Mouse (Mus musculus): Measurements from ENCODE around the gene Cyp27a1. TPM values are rescaled to one million over a fixed set of nuclear protein-coding genes. Genes with fewer than 3 reads are reported as not detected.

Cyp27a1 gene
- 7.9 TPM for polyA plus RNA-seq (2014; fragmentation: Illumina TruSeq; extraction: RNeasy Lipid Tissue Mini Kit (QIAGEN cat#74804); ENCODE audit: low read depth, low replicate concordance)

GRCm38 (mm10) chr1:74713099-74713858, at the start of gene Cyp27a1:
Gene Cyp27a1 (plus strand): TSS chr1:74713574.

GRCm38 (mm10) chr1:74748643-74749271, 35.4 kb downstream of the Cyp27a1 start, which contains the start of gene Prkag3:
Gene Prkag3 (minus strand): TSS chr1:74749221.

GRCm38 (mm10) chr1:74771845-74771930, 58.3 kb downstream of the Cyp27a1 start, which contains the start of gene Wnt6:
Gene Wnt6 (plus strand): TSS chr1:74771892.

Other genes starting within 250 kb of the Cyp27a1 start
- gene Cnot9, start 207.5 kb upstream of the Cyp27a1 start, polyA plus RNA-seq (2014; fragmentation: Illumina TruSeq; extraction: RNeasy Lipid Tissue Mini Kit (QIAGEN cat#74804); ENCODE audit: low read depth, low replicate concordance), result 22.3 TPM
- gene Plcd4, start 170.7 kb upstream of the Cyp27a1 start, polyA plus RNA-seq (2014; fragmentation: Illumina TruSeq; extraction: RNeasy Lipid Tissue Mini Kit (QIAGEN cat#74804); ENCODE audit: low read depth, low replicate concordance), result 5.7 TPM
- 12.9 TPM for gene Usp37, start 169.3 kb upstream of the Cyp27a1 start, polyA plus RNA-seq (2014; fragmentation: Illumina TruSeq; extraction: RNeasy Lipid Tissue Mini Kit (QIAGEN cat#74804); ENCODE audit: low read depth, low replicate concordance)
- gene Zfp142, start 125.3 kb upstream of the Cyp27a1 start, polyA plus RNA-seq (2014; fragmentation: Illumina TruSeq; extraction: RNeasy Lipid Tissue Mini Kit (QIAGEN cat#74804); ENCODE audit: low read depth, low replicate concordance), result 2.8 TPM
- 8.9 TPM for gene Bcs1l, start 125.3 kb upstream of the Cyp27a1 start, polyA plus RNA-seq (2014; fragmentation: Illumina TruSeq; extraction: RNeasy Lipid Tissue Mini Kit (QIAGEN cat#74804); ENCODE audit: low read depth, low replicate concordance)
- 9.3 TPM for gene Rnf25, start 112.2 kb upstream of the Cyp27a1 start, polyA plus RNA-seq (2014; fragmentation: Illumina TruSeq; extraction: RNeasy Lipid Tissue Mini Kit (QIAGEN cat#74804); ENCODE audit: low read depth, low replicate concordance)
- 3.8 TPM for gene Stk36, start 112.1 kb upstream of the Cyp27a1 start, polyA plus RNA-seq (2014; fragmentation: Illumina TruSeq; extraction: RNeasy Lipid Tissue Mini Kit (QIAGEN cat#74804); ENCODE audit: low read depth, low replicate concordance)
- gene Ttll4, start 51.8 kb upstream of the Cyp27a1 start, polyA plus RNA-seq (2014; fragmentation: Illumina TruSeq; extraction: RNeasy Lipid Tissue Mini Kit (QIAGEN cat#74804); ENCODE audit: low read depth, low replicate concordance), result 22.1 TPM
- 1.2 TPM for gene Prkag3, start 35.6 kb downstream of the Cyp27a1 start, polyA plus RNA-seq (2014; fragmentation: Illumina TruSeq; extraction: RNeasy Lipid Tissue Mini Kit (QIAGEN cat#74804); ENCODE audit: low read depth, low replicate concordance)
- not detected for gene Wnt6, start 58.3 kb downstream of the Cyp27a1 start, polyA plus RNA-seq (2014; fragmentation: Illumina TruSeq; extraction: RNeasy Lipid Tissue Mini Kit (QIAGEN cat#74804); ENCODE audit: low read depth, low replicate concordance)
- gene Wnt10a, start 77.9 kb downstream of the Cyp27a1 start, polyA plus RNA-seq (2014; fragmentation: Illumina TruSeq; extraction: RNeasy Lipid Tissue Mini Kit (QIAGEN cat#74804); ENCODE audit: low read depth, low replicate concordance), result not detected
- not detected for gene Cdk5r2, start 141.4 kb downstream of the Cyp27a1 start, polyA plus RNA-seq (2014; fragmentation: Illumina TruSeq; extraction: RNeasy Lipid Tissue Mini Kit (QIAGEN cat#74804); ENCODE audit: low read depth, low replicate concordance)
- gene Fev, start 171.8 kb downstream of the Cyp27a1 start, polyA plus RNA-seq (2014; fragmentation: Illumina TruSeq; extraction: RNeasy Lipid Tissue Mini Kit (QIAGEN cat#74804); ENCODE audit: low read depth, low replicate concordance), result not detected
- not detected for gene Cryba2, start 179.6 kb downstream of the Cyp27a1 start, polyA plus RNA-seq (2014; fragmentation: Illumina TruSeq; extraction: RNeasy Lipid Tissue Mini Kit (QIAGEN cat#74804); ENCODE audit: low read depth, low replicate concordance)
- gene Cfap65, start 222.0 kb downstream of the Cyp27a1 start, polyA plus RNA-seq (2014; fragmentation: Illumina TruSeq; extraction: RNeasy Lipid Tissue Mini Kit (QIAGEN cat#74804); ENCODE audit: low read depth, low replicate concordance), result 0.28 TPM
- gene Ihh, start 238.1 kb downstream of the Cyp27a1 start, polyA plus RNA-seq (2014; fragmentation: Illumina TruSeq; extraction: RNeasy Lipid Tissue Mini Kit (QIAGEN cat#74804); ENCODE audit: low read depth, low replicate concordance), result 0.44 TPM

Measured in kidney, adult 10 weeks (tissue).